Mouse (Mus musculus) ES-E14 (cell line): Measurements from ENCODE around the gene Wars. TPM values are rescaled to one million over a fixed set of nuclear protein-coding genes. Genes with fewer than 3 reads are reported as not detected.

Source experiments
- DNase-seq: peaks from one replicate; pipeline ENCODE4 v3.0.0-alpha.2; 2013; ENCODE audit warnings: low read depth, low spot score
- H3K27ac ChIP-seq: 2 replicates; pipeline ENCODE4 v1.5.1; 2012; ENCODE audit warnings: low read depth, mild to moderate bottlenecking, low read length, moderate library complexity, mixed read lengths; ENCODE audit not compliant: poor library complexity, insufficient read depth, severe bottlenecking
- H3K36me3 ChIP-seq: 2 replicates; pipeline ENCODE4 v1.6.1; 2012; ENCODE audit warnings: mild to moderate bottlenecking, low read length, moderate library complexity, mixed read lengths; ENCODE audit not compliant: control insufficient read depth, poor library complexity, insufficient read depth, severe bottlenecking
- H3K4me1 ChIP-seq, 2 experiments: fragments of 150-350 bp in 1 of 2; sonication (generic) in 1 of 2; 2 replicates each; pipeline ENCODE4 v1.6.1; 2012; ENCODE audit warnings: low read length in 2 of 2, mild to moderate bottlenecking in 1 of 2, mixed read lengths in 1 of 2; ENCODE audit not compliant: control insufficient read depth in 2 of 2, insufficient read depth in 2 of 2, poor library complexity in 1 of 2
- H3K4me3 ChIP-seq, 2 experiments: fragments of 150-350 bp in 1 of 2; sonication (generic) in 1 of 2; 2 replicates each; pipeline ENCODE4 v1.5.1; 2012; ENCODE audit warnings: low read length in 2 of 2, low read depth in 1 of 2, mild to moderate bottlenecking in 1 of 2, mixed read lengths in 1 of 2; ENCODE audit not compliant: insufficient read depth in 1 of 2, poor library complexity in 1 of 2, severe bottlenecking in 1 of 2
- H3K9ac ChIP-seq: 2 replicates; pipeline ENCODE4 v1.6.1; 2012; ENCODE audit warnings: low read depth, mild to moderate bottlenecking, low read length, mixed read lengths; ENCODE audit not compliant: poor library complexity, insufficient read depth, severe bottlenecking
- H3K9me3 ChIP-seq: fragments of 150-350 bp; sonication (generic); 2 replicates; pipeline ENCODE4 v1.6.1; 2012; ENCODE audit warnings: low read depth, mild to moderate bottlenecking, low read length; ENCODE audit not compliant: control insufficient read depth, insufficient read depth
- CHD2 ChIP-seq: IDR thresholded peaks from 2 replicates; pipeline ENCODE4 v1.6.1; 2014; ENCODE audit warnings: mild to moderate bottlenecking, low read depth, low read length, inconsistent platforms
- HCFC1 ChIP-seq: IDR thresholded peaks from 2 replicates; pipeline ENCODE4 v1.6.1; 2012; ENCODE audit warnings: low read length, inconsistent platforms, borderline replicate concordance; ENCODE audit not compliant: insufficient read depth
- MAFK ChIP-seq: IDR thresholded peaks from 2 replicates; pipeline ENCODE4 v1.6.1; 2014; ENCODE audit warnings: mild to moderate bottlenecking, low read depth, low read length, inconsistent platforms; ENCODE audit not compliant: insufficient read depth
- ZC3H11A ChIP-seq: IDR thresholded peaks from 2 replicates; pipeline ENCODE4 v1.6.1; 2012; ENCODE audit warnings: low read depth, mild to moderate bottlenecking, inconsistent platforms, low read length, borderline replicate concordance
- ZNF384 ChIP-seq: IDR thresholded peaks from 2 replicates; pipeline ENCODE4 v1.6.1; 2012; ENCODE audit warnings: low read depth, low read length, inconsistent platforms
- in situ Hi-C, 2 experiments: fragments of 600-800 bp; cut with MboI; formaldehyde crosslinking; loops; one replicate each; pipeline ENCODE4 v1.15.1; 2025; ENCODE audit warnings: low sequenced_read_pairs in 2 of 2, inconsistent platforms in 1 of 2; ENCODE audit not compliant: unreplicated experiment in 2 of 2
- total RNA-seq: library from RNA; depleted of rRNA; stranded (reverse); fragments of 300-350 nt; gene quantifications from 2 replicates; pipeline ENCODE4 v1.2.3, GENCODE M21; 2012

Wars gene
- total RNA-seq, 1 experiment = 85.2 TPM

DNA sequence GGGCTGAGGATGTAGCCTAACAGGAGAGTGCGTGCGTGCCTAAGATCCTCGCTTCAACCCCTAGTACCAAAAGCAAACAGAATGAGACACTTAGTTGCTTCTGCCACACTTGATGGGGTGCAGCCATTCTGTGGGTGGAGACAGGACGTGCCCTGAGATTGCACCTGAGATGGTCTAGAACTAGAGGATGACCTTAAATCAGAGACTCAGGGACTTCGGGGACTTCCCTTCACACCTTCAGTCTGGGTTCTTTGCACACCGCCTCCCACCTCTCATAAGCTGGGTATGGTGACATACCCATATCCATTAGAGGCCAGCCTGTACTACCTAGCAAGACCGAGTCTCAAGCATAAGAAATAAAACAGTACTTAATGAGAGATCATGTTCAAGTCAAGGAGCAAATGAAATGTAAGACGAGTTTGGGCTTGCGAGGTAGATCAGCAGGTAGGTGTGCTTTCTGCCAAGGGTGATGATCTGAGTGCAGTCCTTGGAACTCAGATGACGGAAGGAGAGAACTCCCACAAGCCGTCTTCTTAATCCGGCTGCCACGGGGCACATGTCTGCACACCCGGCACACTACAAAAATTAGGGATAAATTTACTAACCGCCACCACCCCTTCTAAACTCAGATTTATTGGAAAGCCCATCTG lies 69.6 kb downstream of the Wars start:
- in situ Hi-C loops = no loop called here
- Histone ChIP-seq H3K9ac (no peak overlapping the region), H3K27ac (no peak overlapping the region), H3K4me3 (no peak overlapping the region), H3K9me3 (no peaks in the 10 kb centered on the region), H3K36me3 (peaks cover 4% of the 10 kb centered on the region; the same call in 1 of the 2 replicates), H3K4me1 (peaks cover 0 to 6% of the 10 kb centered on the region in 2 experiments; a peak in 1 of 4 replicates)
- no peak for DNase-seq
- TF ChIP-seq MAFK (no peak), HCFC1 (no peak), ZC3H11A (no peak)

DNA sequence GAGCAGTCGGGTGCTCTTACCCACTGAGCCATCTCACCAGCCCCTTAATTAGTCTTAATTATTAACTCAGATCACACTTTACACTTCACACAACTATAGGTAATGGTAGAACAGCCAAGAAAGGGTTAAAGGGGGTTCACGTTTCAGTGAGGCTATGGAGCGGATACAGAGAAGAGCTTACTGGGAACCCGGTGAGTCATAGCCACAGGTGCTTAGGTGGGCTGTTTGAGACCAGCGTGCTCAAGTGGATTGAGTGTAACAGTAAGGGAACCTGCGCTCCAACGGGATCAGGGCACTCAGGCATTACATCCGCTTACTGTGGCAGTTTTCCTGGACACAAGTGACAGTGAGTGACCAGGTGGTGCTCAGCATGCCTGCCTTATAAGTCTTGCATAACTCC lies 70.9 kb downstream of the Wars start:
- DNase-seq = no peak
- H3K4me3 ChIP-seq = no peak overlapping the region
- peaks cover 7% of the 10 kb centered on the region; the same call in 1 of the 2 replicates for H3K36me3 ChIP-seq
- no peak for TF ChIP-seq MAFK
- no peaks in the 10 kb centered on the region for H3K9me3 ChIP-seq
- H3K27ac ChIP-seq = no peak overlapping the region
- H3K4me1 ChIP-seq = peaks cover 0 to 6% of the 10 kb centered on the region in 2 experiments; a peak in 1 of 4 replicates
- in situ Hi-C loops = no loop called here
- H3K9ac ChIP-seq = no peak overlapping the region

DNA sequence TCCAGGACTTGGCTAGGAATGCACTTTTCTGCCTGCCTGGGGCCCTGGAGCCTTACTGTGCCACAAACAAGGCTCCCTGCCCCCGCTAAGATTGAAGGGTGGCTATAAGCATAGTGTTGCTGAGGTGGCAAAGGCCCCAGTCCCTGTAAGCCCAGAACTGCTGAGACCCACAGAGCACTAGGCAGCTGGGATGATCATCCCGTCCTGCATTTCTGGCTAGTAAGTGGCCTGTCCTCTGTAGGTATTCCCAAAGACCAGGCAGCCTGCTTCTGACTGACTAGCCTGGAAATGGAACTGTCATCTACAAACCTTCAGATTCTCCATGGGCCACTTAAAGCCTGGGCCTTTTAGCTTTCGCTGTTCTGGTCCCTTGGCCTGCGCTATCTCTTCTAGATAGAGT lies 73.5 kb downstream of the Wars start:
- in situ Hi-C loops = no loop called here
- Histone ChIP-seq H3K9ac (no peak overlapping the region), H3K36me3 (peaks cover 19% of the 10 kb centered on the region), H3K4me1 (no peaks in the 10 kb centered on the region; a peak in 1 of 4 replicates), H3K27ac (no peak overlapping the region), H3K9me3 (no peaks in the 10 kb centered on the region), H3K4me3 (no peak overlapping the region)
- DNase-seq = no peak
- no peak for TF ChIP-seq CHD2
- TF ChIP-seq HCFC1 = no peak
- TF ChIP-seq ZC3H11A = no peak
- no peak for TF ChIP-seq ZNF384
- TF ChIP-seq MAFK = no peak

DNA sequence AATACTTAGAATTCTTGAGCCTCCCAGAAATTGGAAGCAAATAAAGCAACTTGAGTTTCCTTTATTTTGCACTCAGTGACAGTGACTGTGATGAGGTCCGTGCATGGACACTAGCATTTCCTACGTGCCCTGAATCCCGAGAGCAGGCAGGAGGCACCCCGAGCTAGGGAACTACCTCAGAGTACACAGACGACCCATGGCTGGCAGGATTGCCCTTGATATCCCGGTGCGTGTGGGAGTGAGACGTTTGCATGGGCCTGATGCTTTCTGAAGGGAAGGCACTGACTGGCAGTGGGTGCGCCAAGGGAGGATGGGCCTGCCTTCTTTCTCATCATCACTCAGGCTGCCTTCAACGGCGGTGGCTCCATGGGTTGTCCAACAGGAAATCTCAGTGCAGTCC lies 77.4 kb downstream of the Wars start:
- H3K36me3 ChIP-seq = peaks cover 36% of the 10 kb centered on the region
- no peaks in the 10 kb centered on the region for H3K9me3 ChIP-seq
- no peak for TF ChIP-seq ZC3H11A
- no peak for TF ChIP-seq MAFK
- no peak for TF ChIP-seq CHD2
- no peak for TF ChIP-seq HCFC1
- no peak for TF ChIP-seq ZNF384
- H3K27ac ChIP-seq = no peak overlapping the region
- no peak overlapping the region for H3K9ac ChIP-seq
- no peak for DNase-seq
- in situ Hi-C loops = no loop called here
- no peaks in the 10 kb centered on the region; a peak in 1 of 4 replicates for H3K4me1 ChIP-seq
- no peak overlapping the region for H3K4me3 ChIP-seq

DNA sequence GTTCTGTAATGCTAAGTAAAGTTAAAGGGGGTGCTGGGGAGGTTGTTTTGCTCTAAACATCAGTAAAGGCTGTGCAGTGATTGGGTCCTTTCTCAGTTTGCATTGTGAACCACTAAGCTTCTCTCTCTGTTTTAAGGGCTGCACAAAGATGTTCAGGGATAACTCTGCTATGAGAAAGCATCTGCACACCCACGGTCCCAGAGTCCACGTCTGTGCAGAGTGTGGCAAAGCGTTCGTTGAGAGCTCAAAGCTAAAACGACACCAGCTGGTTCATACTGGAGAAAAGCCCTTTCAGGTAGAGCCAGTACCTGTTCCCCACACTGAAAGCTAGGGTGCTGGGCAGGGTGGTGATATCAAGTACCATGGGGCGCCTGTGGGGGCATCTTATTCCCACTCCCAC lies 79.5 kb downstream of the Wars start:
- no peak overlapping the region for H3K9ac ChIP-seq
- DNase-seq = no peak
- TF ChIP-seq MAFK (no peak), ZC3H11A (no peak), CHD2 (no peak), ZNF384 (no peak), HCFC1 (no peak)
- no peak overlapping the region for H3K4me3 ChIP-seq
- H3K36me3 ChIP-seq = peaks cover 39% of the 10 kb centered on the region
- in situ Hi-C loops = no loop called here
- no peaks in the 10 kb centered on the region for H3K9me3 ChIP-seq
- H3K27ac ChIP-seq = no peak overlapping the region
- peaks cover 0 to 3% of the 10 kb centered on the region in 2 experiments; a peak in 1 of 4 replicates for H3K4me1 ChIP-seq
